Mouse (Mus musculus) cortical plate, adult 2 months (tissue): ENCODE data around the gene Mrpl1.

Experiments
- CTCF ChIP-seq: fragments of 200-500 bp; IDR thresholded peaks from 2 replicates; pipeline ENCODE4 v1.5.1; 2011; ENCODE audit warnings: mild to moderate bottlenecking, control low read depth, low read length; ENCODE audit not compliant: insufficient read depth; ENCODE audit errors: extremely low read depth
- POLR2A ChIP-seq: fragments of 200-500 bp; IDR thresholded peaks from 2 replicates; pipeline ENCODE4 v1.6.1; 2011; ENCODE audit warnings: mild to moderate bottlenecking, low read length, control low read depth; ENCODE audit not compliant: insufficient read depth; ENCODE audit errors: extremely low read depth

DNA sequence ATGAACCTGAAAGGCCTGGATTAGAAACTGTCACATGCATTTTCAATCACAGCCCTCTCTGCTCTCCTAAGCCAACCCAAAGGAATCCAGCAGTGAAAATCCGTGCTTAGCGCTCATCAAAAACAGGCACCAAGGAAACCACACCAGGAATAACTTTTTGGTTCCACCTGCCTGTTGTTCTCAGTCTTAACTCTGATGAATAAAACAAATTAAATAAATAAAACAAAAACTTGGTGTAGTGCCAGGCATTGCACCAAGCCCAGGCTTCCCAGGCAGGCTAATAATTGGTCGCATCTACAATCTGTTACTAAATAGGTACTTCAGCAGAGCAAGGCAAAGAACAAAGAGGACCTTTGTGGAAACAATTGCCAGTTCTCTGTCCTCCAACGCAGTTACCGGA lies 99.4 kb downstream of the Mrpl1 start:
- TF ChIP-seq POLR2A (no peak), CTCF (no peak)
